ENCODE assay signal across 16 mouse cellular contexts in the genomic region with DNA sequence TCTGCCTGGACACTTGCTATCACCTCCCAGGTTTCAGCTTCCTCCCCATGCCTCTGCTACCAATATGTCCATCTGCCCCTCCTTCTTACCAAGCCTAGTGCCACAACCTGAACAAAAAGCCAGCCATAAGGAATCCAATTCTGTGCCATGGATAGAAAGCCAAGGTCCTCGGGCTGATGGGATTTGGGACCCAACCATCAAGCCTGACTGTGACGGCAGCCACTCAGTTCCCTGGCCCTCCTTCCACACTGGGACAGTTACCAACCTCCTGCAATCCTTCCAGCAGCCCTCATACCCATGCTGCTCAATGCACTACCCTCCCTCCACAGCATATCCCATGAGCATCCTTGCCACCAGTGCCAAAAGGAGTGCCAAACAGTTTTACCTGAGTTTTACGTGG. TPM values are rescaled to one million over a fixed set of nuclear protein-coding genes. Genes with fewer than 3 reads are reported as not detected.
DNase-seq lines count a peak whose midpoint lies in the region; TF ChIP-seq lines count a peak whose summit lies in the region.
"Had no signal": no experiment of that assay in that cellular context is flagged by ENCODE, and none has a peak within 500 bp of the region (broad histone marks: within the 10 kb centered on the region; RNA-seq: fewer than 3 reads in every experiment).

No protein-coding gene starts in this region.

- no peak overlapping the region for H3K4me3 ChIP-seq in gastrocnemius, adult 2 months
- H3K4me3 ChIP-seq: embryonic facial prominence, embryonic 12.5 days; limb, embryonic 15.5 days; midbrain, embryonic 13.5 days had no signal

- peak; percentile 59 for DNase-seq in gastrocnemius, adult 2 months
- DNase-seq in gastrocnemius, postnatal 10 days: no peak
- DNase-seq in cerebellum, adult 11-12 months: peak; percentile 63
- DNase-seq in cerebellum, adult 9-11 months: peak; percentile 59
- peak; percentile 21 for DNase-seq in heart, postnatal 25 days (ENCODE audit: low spot score)
- DNase-seq in layer of hippocampus, adult 9-10 months (ENCODE audit: low spot score): no peak
- no peak for DNase-seq in layer of hippocampus, adult 8-10 months (ENCODE audit: low spot score in 2 of 2)
- DNase-seq: forebrain, postnatal 0 days; kidney, postnatal 10 days; layer of hippocampus, adult 9-11 months; lung, adult 2 months; right cerebral cortex, postnatal 14 days; thymus, postnatal 4 days had no signal

- intact Hi-C loops in gastrocnemius, adult 2 months (cut with DNase I): no loop called here
- intact Hi-C loops in heart, postnatal 25 days (cut with DNase I): loop anchor here (2.0 kb wide), 1 partner anchor 54 kb away; no protein-coding TSS in a partner anchor

- peak overlapping the region; percentile 63; the same call in 1 of the 2 replicates for H3K27ac ChIP-seq in gastrocnemius, adult 2 months
- H3K27ac ChIP-seq: embryonic facial prominence, embryonic 12.5 days; limb, embryonic 15.5 days; midbrain, embryonic 13.5 days had no signal

- no peak for TF ChIP-seq CTCF in gastrocnemius, adult 2 months (IDR thresholded peaks at IDR 0.05)

RNA-seq across cellular contexts. Expression of gene Slc1a7, which starts 48.2 kb away (rescaled TPM):
- total RNA-seq in gastrocnemius, adult 2 months (2021): under 1 TPM; 0.10 to 0.17 TPM
- not detected for total RNA-seq in gastrocnemius, postnatal 10 days (2021)
- total RNA-seq in heart, postnatal 25 days (2021): under 1 TPM; 0.29 to 0.39 TPM
- under 1 TPM in 2 of 4 experiments, not detected in 2; 0.17 to 0.20 TPM for total RNA-seq in layer of hippocampus, adult 8-10 months (2022)
- total RNA-seq: forebrain, postnatal 0 days had no signal

Comparison
In these comparisons a context has a peak if more than half of its experiments do, and no peak if none do; other contexts are left out.
1. DNase-seq: peak in gastrocnemius, adult 2 months (single experiment), cerebellum, adult 11-12 months (single experiment), cerebellum, adult 9-11 months (single experiment) and heart, postnatal 25 days (single experiment); none in gastrocnemius, postnatal 10 days (single experiment), layer of hippocampus, adult 9-10 months (single experiment) and layer of hippocampus, adult 8-10 months (0 of 2).